Mouse (Mus musculus): ENCODE data around the gene Dab1.

Gene Dab1

GRCm38 (mm10) chr4:103994406-103994805 lies 375.2 kb downstream of the Dab1 start:
- DNase-seq = no peak

DNA sequence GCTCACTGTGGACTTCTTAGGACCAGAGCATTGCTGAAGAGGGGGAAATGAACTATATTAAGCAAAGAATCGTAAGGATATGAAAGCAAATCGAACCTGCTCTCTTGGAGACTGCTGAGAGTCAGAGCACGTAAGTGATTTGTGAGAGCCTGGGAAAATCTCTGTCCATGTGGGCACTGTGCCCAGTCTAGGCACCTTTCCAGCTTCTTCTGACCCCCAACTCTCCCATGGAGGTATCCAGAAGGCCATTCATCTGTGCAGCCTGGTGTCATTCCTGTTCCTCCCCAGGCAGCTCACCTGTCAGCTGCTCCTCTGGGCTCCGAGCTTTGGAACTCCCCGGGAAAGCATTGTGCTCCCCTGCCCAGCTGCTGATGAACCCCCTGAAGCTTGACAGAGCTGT lies 389.2 kb downstream of the Dab1 start:
- DNase-seq = peak; percentile 61

GRCm38 (mm10) chr4:104011683-104012082 lies 392.5 kb downstream of the Dab1 start:
- DNase-seq = no peak

GRCm38 (mm10) chr4:104012150-104012549 lies 393.0 kb downstream of the Dab1 start:
- no peak for DNase-seq

- DNase-seq = no peak
Measured at GRCm38 (mm10) chr4:104025117-104025694, 406.0 kb downstream of the Dab1 start.

DNA sequence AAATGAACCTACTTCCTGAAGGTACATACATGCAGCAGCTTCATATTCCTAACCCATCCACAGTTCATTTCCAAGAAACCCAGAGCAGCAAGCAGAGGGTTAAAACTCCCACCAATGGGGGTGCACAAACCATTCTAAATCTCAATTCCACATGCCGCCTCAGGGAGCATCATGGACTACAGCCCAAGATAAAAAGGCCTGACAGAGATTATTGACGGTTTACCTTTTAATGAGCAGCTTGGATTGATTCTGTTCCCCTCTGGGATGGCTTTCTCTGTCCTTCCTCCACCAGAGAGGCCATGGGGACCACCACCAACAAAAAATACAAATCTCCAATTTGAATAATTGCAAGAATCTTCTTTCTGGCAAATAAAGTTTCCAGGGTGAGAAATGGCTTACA lies 407.7 kb downstream of the Dab1 start:
- no peak for DNase-seq

GRCm38 (mm10) chr4:104027239-104027638 lies 408.1 kb downstream of the Dab1 start:
- DNase-seq = no peak

DNA sequence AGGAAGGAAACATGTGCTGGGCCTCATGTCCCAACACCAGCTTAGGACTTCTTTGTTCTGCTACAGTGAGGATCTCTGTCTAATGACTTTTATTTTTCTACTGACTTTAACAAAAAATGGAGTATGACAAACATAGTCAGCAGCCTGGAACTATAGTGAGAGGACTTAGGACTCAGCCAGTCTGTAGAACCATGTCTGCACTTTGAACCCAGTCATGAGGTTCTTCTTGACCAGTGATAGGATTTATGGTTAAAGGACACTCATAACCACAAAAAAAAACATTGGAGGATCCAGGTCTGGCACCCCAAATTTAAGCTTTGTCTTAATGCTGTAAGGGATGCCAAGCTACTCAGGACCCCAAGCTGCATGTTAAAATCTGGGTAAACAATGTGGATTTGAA lies 416.9 kb downstream of the Dab1 start:
- no peak for DNase-seq

GRCm38 (mm10) chr4:104039588-104039987 lies 420.4 kb downstream of the Dab1 start:
- no peak for DNase-seq

DNA sequence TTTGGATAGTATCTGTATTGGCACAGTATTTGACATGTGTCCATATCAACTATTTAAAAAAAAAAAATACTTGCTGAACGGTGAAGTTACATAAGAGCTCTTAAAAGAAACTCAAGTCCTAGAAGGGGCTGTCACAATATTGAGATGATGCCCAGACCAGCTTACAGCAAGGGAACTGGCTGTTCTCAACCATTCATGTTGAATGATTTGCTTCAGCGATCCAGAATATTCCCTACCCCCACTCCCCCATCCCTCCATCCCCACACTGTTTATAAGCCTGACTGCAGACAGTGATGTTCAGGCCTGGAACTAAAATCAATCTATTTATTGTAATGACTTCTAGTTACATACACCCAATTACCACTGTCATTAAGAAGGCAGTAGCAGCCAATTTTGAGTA lies 424.3 kb downstream of the Dab1 start:
- DNase-seq = no peak

- no peak for DNase-seq
Measured at GRCm38 (mm10) chr4:104044634-104045033, 425.5 kb downstream of the Dab1 start.

GRCm38 (mm10) chr4:104047966-104048804 lies 429.0 kb downstream of the Dab1 start:
- DNase-seq = no peak

DNA sequence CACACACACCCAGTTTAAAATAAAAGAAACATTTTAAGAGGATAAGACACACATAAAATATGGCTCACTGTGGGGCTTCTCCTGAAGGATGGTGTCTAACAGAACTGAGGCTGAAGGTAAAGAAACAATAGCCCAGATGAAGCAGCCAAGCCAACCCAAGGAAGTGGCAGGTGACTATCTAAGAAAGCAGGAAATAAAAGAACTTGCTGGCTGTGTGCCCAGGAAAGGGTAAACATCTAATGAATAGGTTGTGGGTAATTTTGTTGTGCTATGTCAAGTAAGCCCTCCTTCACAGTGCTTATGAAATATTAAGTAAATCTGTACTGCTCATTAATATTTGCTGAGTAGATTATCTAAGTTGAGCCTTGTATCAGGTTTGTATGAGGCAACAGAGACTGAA lies 438.0 kb downstream of the Dab1 start:
- no peak for DNase-seq

DNA sequence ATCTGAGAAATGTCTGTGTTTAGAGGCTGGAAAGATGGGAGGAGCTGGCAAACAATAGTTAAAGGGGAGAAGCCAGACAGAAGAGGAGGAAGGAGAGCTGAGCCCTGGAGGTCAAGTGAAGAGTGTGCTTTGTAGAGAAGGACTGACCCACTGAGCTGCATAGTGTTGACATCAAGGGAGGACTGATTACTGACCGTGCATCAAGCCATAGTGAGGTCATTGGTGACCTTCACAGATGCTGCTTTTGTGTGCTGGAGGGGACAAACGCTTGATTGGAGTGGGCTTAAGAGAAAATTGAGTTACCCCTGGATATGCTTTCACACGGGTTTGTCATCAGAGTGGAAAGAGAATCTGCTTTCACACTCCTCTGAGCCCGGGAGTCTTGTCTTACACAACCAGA lies 440.4 kb downstream of the Dab1 start:
- no peak for DNase-seq

DNA sequence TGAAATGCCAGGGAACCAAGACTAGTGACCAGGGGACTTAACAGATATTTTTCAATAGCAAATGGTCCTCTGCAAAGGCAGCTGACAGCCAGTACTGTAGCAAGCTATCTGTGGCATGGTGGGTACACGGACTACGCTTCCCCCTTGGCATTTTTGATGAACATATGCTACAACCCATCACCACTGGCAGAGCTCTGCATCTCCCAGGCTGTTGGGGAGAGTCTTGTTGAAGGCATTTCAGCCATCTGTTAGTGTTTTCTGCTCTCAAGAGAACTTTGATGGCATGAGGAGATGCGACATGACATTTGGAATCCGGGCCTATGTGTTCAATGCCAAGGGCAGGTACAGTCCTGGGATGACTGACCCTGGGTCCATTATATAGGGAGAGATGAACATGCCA lies 443.2 kb downstream of the Dab1 start:
- DNase-seq = no peak

DNA sequence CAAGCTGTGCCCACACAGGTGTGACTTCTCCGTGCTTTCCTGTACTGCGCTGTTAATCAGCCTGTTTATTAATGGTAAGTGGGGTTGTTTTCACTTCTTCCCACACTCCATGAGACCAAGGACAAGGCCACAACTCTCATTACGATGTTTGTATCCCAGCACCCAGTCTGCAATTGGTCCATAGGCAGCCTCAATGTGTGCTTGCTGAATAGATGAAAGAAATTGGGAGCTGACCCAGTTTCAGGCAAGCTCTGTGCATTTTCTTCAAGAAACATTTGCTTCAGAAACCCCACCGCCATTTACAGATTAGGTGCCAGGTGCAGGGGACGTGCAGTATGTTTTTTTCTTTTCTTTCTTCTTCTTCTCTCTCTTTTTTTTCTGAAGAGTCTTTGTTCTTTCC lies 447.7 kb downstream of the Dab1 start:
- DNase-seq = no peak

DNA sequence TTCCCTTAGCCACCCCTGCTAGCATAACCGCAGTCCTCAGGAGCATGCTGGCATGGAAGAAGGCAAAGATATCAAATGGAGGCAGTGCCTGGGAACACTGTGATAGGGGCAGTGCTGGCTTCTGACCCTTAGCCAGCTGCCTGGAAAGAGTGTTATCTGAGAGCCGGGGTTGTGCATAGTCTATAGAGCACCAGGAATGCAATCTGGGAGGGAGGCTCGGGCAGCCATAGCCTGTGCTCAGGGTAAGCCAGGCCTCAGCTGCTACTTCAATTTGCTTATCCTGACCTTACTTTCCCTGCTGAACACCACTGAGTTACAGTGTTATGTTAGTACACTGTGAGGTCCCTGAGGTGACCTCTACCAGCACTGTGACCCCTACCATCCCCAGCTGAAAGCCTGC lies 448.6 kb downstream of the Dab1 start:
- DNase-seq = peak; percentile 55

DNA sequence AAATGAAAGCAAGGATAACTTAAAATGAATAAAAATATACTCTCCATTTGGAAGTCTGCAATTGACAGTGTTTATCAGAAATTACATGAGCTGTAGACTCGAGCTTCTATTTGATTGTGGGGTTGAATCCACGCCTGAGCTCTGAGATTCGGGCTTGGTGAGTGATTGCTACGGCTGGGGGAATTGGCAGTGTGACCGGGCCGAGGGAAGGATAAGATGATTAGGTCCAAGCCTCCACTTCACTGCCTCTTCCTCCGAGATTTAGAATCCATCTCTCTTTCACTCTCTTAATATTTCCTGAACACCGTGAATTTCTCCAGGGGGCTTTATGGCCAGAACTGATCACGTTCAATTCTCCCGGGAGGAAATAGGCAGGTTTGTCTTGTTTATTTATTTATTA lies 452.1 kb downstream of the Dab1 start:
- no peak for DNase-seq

DNA sequence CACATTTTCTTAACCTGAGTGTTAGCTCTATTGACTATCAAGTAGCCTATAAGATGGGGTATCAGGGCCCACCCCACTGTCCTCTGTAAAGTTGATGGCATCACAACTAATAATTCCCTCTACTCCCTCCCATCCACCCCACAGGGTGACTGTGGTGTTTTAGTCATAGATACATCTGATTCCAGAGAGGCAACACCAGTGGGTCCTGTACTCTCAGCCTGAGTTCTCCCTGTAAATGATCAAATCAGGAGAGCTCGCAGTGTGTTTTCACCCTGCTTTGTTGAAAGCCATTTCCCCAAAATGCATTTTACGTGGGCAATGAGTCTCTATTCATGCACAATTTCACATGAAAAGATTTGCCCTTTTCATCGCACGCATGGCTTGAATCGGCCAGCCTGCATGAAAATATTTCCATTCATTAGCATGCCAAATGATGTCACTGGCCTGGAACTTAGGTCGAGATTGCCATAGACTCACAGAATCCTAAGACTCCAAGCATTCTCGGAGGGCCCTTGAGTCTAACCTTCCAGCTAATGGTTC lies 454.8 kb downstream of the Dab1 start:
- DNase-seq = peak; percentile 47

DNA sequence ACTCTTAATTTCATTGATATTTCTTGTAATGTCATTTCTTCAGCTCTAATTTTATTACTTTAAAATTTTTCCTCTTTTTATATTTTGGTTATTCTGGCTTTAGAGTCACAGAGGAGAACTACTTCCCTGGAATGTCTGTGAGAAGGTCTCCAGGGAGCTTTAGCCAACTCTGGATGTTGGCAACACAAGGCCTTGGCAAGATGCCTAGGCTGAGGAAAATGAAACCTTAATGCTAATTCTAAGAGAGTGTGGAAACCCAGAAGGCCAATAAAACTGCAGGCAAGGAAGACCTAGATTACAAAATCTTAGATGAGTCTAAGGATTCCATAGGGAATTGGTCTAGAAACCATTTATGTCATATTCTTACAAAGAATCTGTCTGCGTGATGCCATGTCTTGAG lies 458.6 kb downstream of the Dab1 start:
- DNase-seq = peak; percentile 69

- DNase-seq = no peak
Measured at GRCm38 (mm10) chr4:104106299-104106698, 487.1 kb downstream of the Dab1 start.

- no peak for DNase-seq
Measured at GRCm38 (mm10) chr4:104111614-104112013, 492.5 kb downstream of the Dab1 start.

GRCm38 (mm10) chr4:104113209-104114005 lies 494.2 kb downstream of the Dab1 start:
- no peak for DNase-seq

DNA sequence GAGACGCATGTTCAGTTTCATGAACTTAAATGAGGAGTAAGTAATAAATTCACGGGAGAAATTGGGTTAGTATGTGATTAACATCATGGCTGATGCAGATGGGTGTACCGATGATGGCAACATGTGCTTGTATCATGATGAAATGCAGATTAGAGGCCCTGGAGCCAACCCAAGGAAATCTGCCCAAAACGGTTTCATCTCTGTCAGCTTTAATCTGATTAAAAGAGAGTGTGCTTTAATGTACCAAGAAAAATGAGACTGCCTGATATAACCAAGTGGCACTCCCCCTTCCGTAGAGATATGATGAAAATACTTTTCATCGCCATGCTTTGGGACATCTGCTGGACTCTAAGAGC lies 494.8 kb downstream of the Dab1 start:
- DNase-seq = no peak
